Mouse (Mus musculus): ENCODE results near the gene Pafah1b2. TPM values are rescaled to one million over a fixed set of nuclear protein-coding genes. Genes with fewer than 3 reads are reported as not detected.

Pafah1b2 gene
- polyA plus RNA-seq, 1 experiment from 2014 or later, result 174 TPM

DNA sequence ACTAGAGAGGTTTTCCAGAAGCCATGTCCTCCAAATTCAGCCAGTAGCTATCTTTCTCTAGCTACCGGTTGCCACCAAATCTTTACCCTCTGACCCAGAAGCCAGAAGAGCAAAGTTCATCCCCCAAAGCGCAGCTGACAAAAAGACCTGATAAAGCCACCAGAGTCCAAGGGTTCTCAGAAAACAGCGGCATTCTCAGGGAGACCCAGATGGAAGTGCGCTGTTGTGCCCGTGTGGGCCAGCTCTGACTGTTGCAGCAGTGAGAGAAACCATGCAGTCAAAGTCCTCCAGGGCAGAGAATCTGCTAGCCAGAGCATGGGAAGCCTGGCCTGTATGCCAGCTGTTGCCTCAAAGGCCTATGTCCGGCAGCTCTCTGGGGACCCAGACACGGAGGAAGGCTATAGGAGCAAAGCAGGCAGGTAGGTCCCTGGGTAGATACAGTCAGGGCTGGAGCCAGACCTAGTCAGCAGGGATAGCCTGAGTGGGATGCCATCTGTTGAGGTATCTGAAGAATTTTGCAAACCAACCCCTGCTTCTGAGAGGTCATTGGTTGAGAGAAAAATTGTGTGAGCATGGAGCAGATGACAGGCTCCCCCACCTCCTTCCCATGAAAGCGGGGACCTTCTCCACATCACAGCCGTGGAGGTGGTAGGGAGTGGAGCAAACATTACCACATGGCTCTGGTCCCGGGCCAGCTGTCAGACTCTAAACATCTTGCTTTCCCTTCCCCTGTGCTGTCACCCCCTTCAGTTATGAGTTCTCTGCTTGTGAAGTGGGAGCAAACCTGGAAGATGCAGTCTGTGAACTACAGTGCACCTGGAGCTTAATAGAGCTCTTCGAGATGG lies 79.7 kb downstream of the Pafah1b2 start:
- Histone ChIP-seq H3K4me3 (no peak overlapping the region), H3K9ac (no peak overlapping the region), H3K4me2 (peak overlapping the region; percentile 26; the same call in 1 of the 2 replicates), H3K4me1 (peaks cover 28% of the 10 kb centered on the region), H3K27me3 (no peaks in the 10 kb centered on the region), H3K36me3 (peaks cover 25% of the 10 kb centered on the region), H3K27ac (peak overlapping the region; percentile 49), H3K9me3 (no peaks in the 10 kb centered on the region)
- WGBS, result 56% methylated on average over 11 of the region's 11 CpGs
- no peak for ATAC-seq (ENCODE audit: borderline replicate concordance, extremely low read depth, low FRiP score, low TSS enrichment)

DNA sequence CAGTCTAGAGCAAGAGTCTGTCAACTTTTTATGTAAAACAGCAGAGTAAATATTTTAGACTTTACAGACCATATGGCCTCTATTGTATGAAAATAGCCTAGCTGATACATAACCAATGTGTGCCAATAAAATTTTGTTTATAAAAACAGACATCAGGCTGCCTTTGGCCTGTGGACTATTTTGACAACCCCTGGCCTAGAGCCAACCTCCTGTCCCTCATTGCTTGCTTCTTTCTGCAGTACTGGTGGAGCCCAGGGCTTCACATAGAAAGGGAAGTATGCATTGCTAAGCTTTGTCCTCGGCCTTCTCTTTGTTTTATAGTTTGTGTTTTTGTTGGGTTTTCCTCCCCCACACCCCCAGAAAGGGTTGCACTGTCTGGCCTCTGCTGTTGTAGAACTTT lies 80.5 kb downstream of the Pafah1b2 start:
- Histone ChIP-seq H3K27me3 (no peaks in the 10 kb centered on the region), H3K9me3 (no peaks in the 10 kb centered on the region), H3K4me2 (no peak overlapping the region), H3K9ac (no peak overlapping the region), H3K4me1 (peaks cover 28% of the 10 kb centered on the region), H3K27ac (peak overlapping the region; percentile 49), H3K4me3 (no peak overlapping the region), H3K36me3 (peaks cover 33% of the 10 kb centered on the region)
- no peak for ATAC-seq (ENCODE audit: borderline replicate concordance, extremely low read depth, low FRiP score, low TSS enrichment)
- WGBS, result 37% methylated on average over 1 of the region's 1 CpGs

DNA sequence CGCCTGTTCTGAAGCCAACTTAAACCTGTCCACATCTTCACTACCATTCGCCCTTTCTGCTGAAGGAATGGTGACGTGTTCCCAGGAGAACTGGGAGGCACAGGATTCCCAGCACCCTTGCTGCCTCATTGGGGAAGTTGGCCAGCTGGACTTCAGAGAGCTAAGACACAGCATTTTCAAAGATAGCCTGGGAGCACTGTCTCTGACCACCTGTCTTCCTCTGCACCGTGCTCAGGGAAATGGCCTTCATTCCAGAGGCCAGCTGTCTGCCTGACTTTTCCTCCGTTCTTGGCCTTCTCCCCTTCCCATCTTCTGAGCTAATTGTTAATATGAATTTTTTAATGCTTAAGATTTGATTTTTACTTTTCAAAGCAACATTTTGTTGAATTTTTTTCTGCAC lies 83.2 kb downstream of the Pafah1b2 start:
- ATAC-seq (ENCODE audit: borderline replicate concordance, extremely low read depth, low FRiP score, low TSS enrichment), result no peak
- WGBS, result 82% methylated on average over 5 of the region's 5 CpGs
- no peak overlapping the region for H3K4me3 ChIP-seq
- H3K4me2 ChIP-seq, result no peak overlapping the region
- no peaks in the 10 kb centered on the region for H3K9me3 ChIP-seq
- no peak overlapping the region for H3K27ac ChIP-seq
- peaks cover 43% of the 10 kb centered on the region for H3K36me3 ChIP-seq
- no peaks in the 10 kb centered on the region for H3K27me3 ChIP-seq
- H3K9ac ChIP-seq, result no peak overlapping the region
- peaks cover 12% of the 10 kb centered on the region for H3K4me1 ChIP-seq

- Histone ChIP-seq H3K27ac (peak overlapping the region; percentile 56), H3K27me3 (no peaks in the 10 kb centered on the region), H3K4me1 (peaks cover 9% of the 10 kb centered on the region; the same call in 1 of the 2 replicates), H3K9ac (no peak overlapping the region), H3K4me3 (no peak overlapping the region), H3K36me3 (peaks cover 48% of the 10 kb centered on the region), H3K9me3 (no peaks in the 10 kb centered on the region), H3K4me2 (no peak overlapping the region)
- no peak for ATAC-seq (ENCODE audit: borderline replicate concordance, extremely low read depth, low FRiP score, low TSS enrichment)
- 41% methylated on average over 1 of the region's 1 CpGs for WGBS
Measured at GRCm38 (mm10) chr9:45919895-45920294, 92.6 kb downstream of the Pafah1b2 start.

GRCm38 (mm10) chr9:45917041-45917934 lies 95.2 kb downstream of the Pafah1b2 start:
- Histone ChIP-seq H3K9ac (no peak overlapping the region), H3K4me3 (no peak overlapping the region), H3K27ac (peak overlapping the region; percentile 45), H3K36me3 (peaks cover 60% of the 10 kb centered on the region), H3K9me3 (no peaks in the 10 kb centered on the region), H3K4me1 (peaks cover 9% of the 10 kb centered on the region; the same call in 1 of the 2 replicates), H3K4me2 (no peak overlapping the region), H3K27me3 (no peaks in the 10 kb centered on the region)
- 73% methylated on average over 5 of the region's 5 CpGs for whole genome bisulfite sequencing
- ATAC-seq (ENCODE audit: borderline replicate concordance, extremely low read depth, low FRiP score, low TSS enrichment), result peak; percentile 60; the same call in 1 of the 2 replicates

DNA sequence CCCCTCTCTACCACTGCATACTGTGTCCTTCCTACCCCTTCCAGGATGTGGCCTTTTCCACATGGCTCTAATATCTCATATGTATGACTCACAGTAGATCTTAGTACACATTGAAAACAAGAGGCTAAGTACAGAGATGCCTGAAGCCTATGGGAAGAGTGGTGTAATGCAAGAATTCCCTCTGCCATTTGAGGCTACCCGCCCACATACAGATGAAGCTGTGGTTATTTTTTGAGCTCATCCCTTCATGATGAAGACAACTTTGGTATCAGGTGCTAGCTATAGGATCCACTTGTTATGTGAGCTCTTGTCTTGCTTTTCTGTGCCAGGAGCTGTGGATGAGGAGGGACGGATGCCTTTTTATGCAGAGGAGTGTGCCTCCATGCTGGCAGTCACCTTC lies 96.8 kb downstream of the Pafah1b2 start:
- WGBS, result 84% methylated on average over 2 of the region's 2 CpGs
- H3K4me2 ChIP-seq, result no peak overlapping the region
- no peak for ATAC-seq (ENCODE audit: borderline replicate concordance, extremely low read depth, low FRiP score, low TSS enrichment)
- no peak overlapping the region for H3K27ac ChIP-seq
- peaks cover 72% of the 10 kb centered on the region for H3K36me3 ChIP-seq
- peaks cover 9% of the 10 kb centered on the region; the same call in 1 of the 2 replicates for H3K4me1 ChIP-seq
- no peaks in the 10 kb centered on the region for H3K9me3 ChIP-seq
- no peak overlapping the region for H3K9ac ChIP-seq
- no peak overlapping the region for H3K4me3 ChIP-seq
- no peaks in the 10 kb centered on the region for H3K27me3 ChIP-seq

Small RNA genes within 50 kb of the gene (microRNA-seq; reads per million reads assigned to microRNA genes)
- not detected for gene Mir7087

Other genes starting within 250 kb of the Pafah1b2 start
- 21.5 and 22.1 TPM in 2 replicates for gene Cep164, start 184.0 kb downstream of the Pafah1b2 start, polyA plus RNA-seq (2015; fragmentation: Nextera tagmentation; extraction: Ambion mirVana)
- 25.2 and 26.2 TPM in 2 replicates for gene Bace1, start 174.1 kb downstream of the Pafah1b2 start, polyA plus RNA-seq (2015; fragmentation: Nextera tagmentation; extraction: Ambion mirVana)
- 20.3 and 25.4 TPM in 2 replicates for gene Pcsk7, start 106.2 kb downstream of the Pafah1b2 start, polyA plus RNA-seq (2015; fragmentation: Nextera tagmentation; extraction: Ambion mirVana)
- gene Rnf214, start 105.8 kb downstream of the Pafah1b2 start, polyA plus RNA-seq (2015; fragmentation: Nextera tagmentation; extraction: Ambion mirVana), result 43.2 and 51.1 TPM in 2 replicates
- gene Tagln, start 76.6 kb downstream of the Pafah1b2 start, polyA plus RNA-seq (2015; fragmentation: Nextera tagmentation; extraction: Ambion mirVana), result 135 and 151 TPM in 2 replicates
- 31.6 and 36.9 TPM in 2 replicates for gene Sidt2, start 57.4 kb downstream of the Pafah1b2 start, polyA plus RNA-seq (2015; fragmentation: Nextera tagmentation; extraction: Ambion mirVana)
- gene Sik3, start 130 bp upstream of the Pafah1b2 start, polyA plus RNA-seq (2015; fragmentation: Nextera tagmentation; extraction: Ambion mirVana), result 12.8 TPM in 2 replicates
- gene Apoa1, start 215.9 kb upstream of the Pafah1b2 start, polyA plus RNA-seq (2015; fragmentation: Nextera tagmentation; extraction: Ambion mirVana), result 6.6 and 29.8 TPM in 2 replicates
- gene Apoc3, start 222.9 kb upstream of the Pafah1b2 start, polyA plus RNA-seq (2015; fragmentation: Nextera tagmentation; extraction: Ambion mirVana), result not detected in 2 replicates
- gene Apoa4, start 228.0 kb upstream of the Pafah1b2 start, polyA plus RNA-seq (2015; fragmentation: Nextera tagmentation; extraction: Ambion mirVana), result 0.31 TPM in 1 of 2 replicates, not detected in the other

Measured in lung, embryonic 15.5 days (tissue).